Mouse (Mus musculus) liver, embryonic 14.5 days (tissue): ENCODE results near the gene Gm3435.

Experiments
- CTCF ChIP-seq: IDR thresholded peaks from 2 replicates; pipeline ENCODE4 v1.5.1; 2016; ENCODE audit warnings: antibody characterized with exemption, low read depth, control low read depth
- EP300 ChIP-seq: IDR thresholded peaks from 2 replicates; pipeline ENCODE4 v1.6.1; 2016; ENCODE audit warnings: antibody characterized with exemption, low read depth

- TF ChIP-seq CTCF, result no peak
- no peak for TF ChIP-seq EP300
Observed at GRCm38 (mm10) chr17:15068040-15068792, 58.2 kb downstream of the Gm3435 start.
